Mouse (Mus musculus): Measurements from ENCODE around the gene Hp. TPM values are rescaled to one million over a fixed set of nuclear protein-coding genes. Genes with fewer than 3 reads are reported as not detected.
A peak's percentile ranks its signal among the peaks of the same experiment; 100 is the strongest.

Gene Hp
- polyA plus RNA-seq (2014; fragmentation: Nextera tagmentation; extraction: Ambion mirVana): 3.4 and 3.8 TPM in 2 replicates

DNA sequence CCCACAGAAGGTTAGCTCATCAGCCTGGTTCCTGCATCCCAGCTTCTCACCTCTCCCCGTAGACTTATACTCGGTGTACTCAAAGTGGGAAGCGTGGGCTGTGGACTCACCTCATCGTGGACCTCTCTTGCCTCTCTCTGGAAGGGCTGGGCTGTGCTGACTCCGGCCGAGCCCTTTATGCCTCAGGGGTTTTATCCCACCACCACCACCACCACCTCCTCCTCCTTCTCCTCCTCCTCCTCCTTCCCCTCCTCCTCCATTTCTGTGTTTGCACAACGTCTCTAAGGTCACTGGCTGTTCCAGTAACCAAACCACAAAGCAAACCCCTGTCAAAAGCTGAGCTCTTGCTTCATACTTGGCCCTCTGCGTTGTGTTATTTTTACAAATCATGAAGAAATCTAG lies at the start of gene Hp:
Gene Hp, minus strand, starts transcription at position 273 of the 402 bp plus-strand sequence.
- Histone ChIP-seq H3K4me3 (ENCODE audit: low read length) (no peak within 1 kb of the TSS), H3K9me3 (ENCODE audit: control insufficient read depth, low read length) (peaks cover 3% of the 10 kb centered on the region; the same call in 1 of the 2 replicates), H3K27ac (ENCODE audit: low read depth, low read length) (no peak within 1 kb of the TSS), H3K4me1 (ENCODE audit: control insufficient read depth, insufficient read depth, low read length) (no peaks in the 10 kb centered on the region), H3K36me3 (ENCODE audit: control insufficient read depth, insufficient read depth, low read length) (no peaks in the 10 kb centered on the region), H3K4me2 (replicated peaks; ENCODE audit: low read depth, low read length) (no peak within 1 kb of the TSS), H3K9ac (ENCODE audit: low read depth, low read length) (no peak within 1 kb of the TSS), H3K27me3 (ENCODE audit: control insufficient read depth, insufficient read depth, low read length) (no peaks in the 10 kb centered on the region)
- no peak for ATAC-seq (ENCODE audit: low FRiP score, low TSS enrichment)
- WGBS: 22% methylated on average over 8 of the region's 8 CpGs

DNA sequence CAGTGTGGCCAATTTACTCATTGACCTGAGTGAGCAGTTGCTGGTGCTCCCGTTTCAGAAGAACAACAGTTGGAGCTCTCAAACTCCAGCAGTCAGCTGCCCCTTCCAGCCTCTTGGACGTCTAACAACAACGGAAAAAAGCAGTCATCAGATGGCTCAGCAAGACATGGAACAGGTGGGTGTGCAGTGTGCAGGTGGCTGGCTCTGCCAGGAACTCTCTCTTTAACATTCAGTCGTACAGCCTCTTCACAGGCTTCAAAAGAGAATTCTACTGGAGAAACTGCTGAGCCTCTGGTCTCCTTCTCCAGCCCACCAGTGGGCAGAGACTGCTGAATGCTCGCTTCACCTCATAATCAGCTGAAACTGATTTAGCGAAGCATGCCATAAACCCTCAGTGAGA lies 49.7 kb upstream of the Hp start:
- Histone ChIP-seq H3K4me2 (replicated peaks; ENCODE audit: low read depth, low read length) (no peak overlapping the region), H3K9ac (ENCODE audit: low read depth, low read length) (no peak overlapping the region), H3K9me3 (ENCODE audit: control insufficient read depth, low read length) (no peaks in the 10 kb centered on the region), H3K4me3 (ENCODE audit: low read length) (no peak overlapping the region), H3K27ac (ENCODE audit: low read depth, low read length) (no peak overlapping the region), H3K27me3 (ENCODE audit: control insufficient read depth, insufficient read depth, low read length) (no peaks in the 10 kb centered on the region), H3K36me3 (ENCODE audit: control insufficient read depth, insufficient read depth, low read length) (no peaks in the 10 kb centered on the region), H3K4me1 (ENCODE audit: control insufficient read depth, insufficient read depth, low read length) (no peaks in the 10 kb centered on the region)
- no peak for ATAC-seq (ENCODE audit: low FRiP score, low TSS enrichment)
- 65% methylated on average over 6 of the region's 6 CpGs for WGBS

- Histone ChIP-seq H3K4me2 (replicated peaks; ENCODE audit: low read depth, low read length) (no peak overlapping the region), H3K4me1 (ENCODE audit: control insufficient read depth, insufficient read depth, low read length) (no peaks in the 10 kb centered on the region), H3K27ac (ENCODE audit: low read depth, low read length) (no peak overlapping the region), H3K9ac (ENCODE audit: low read depth, low read length) (no peak overlapping the region), H3K36me3 (ENCODE audit: control insufficient read depth, insufficient read depth, low read length) (no peaks in the 10 kb centered on the region), H3K27me3 (ENCODE audit: control insufficient read depth, insufficient read depth, low read length) (no peaks in the 10 kb centered on the region), H3K9me3 (ENCODE audit: control insufficient read depth, low read length) (no peaks in the 10 kb centered on the region), H3K4me3 (ENCODE audit: low read length) (no peak overlapping the region)
- 87% methylated on average over 3 of the region's 3 CpGs for WGBS
- no peak for ATAC-seq (ENCODE audit: low FRiP score, low TSS enrichment)
Observed at GRCm38 (mm10) chr8:109615569-109615968, 36.6 kb upstream of the Hp start.

GRCm38 (mm10) chr8:109614243-109615210 lies 35.6 kb upstream of the Hp start, which contains the start of gene Pkd1l3:
TSS of gene Pkd1l3 (plus strand) at chr8:109614517.
- Histone ChIP-seq H3K9me3 (ENCODE audit: control insufficient read depth, low read length) (no peaks in the 10 kb centered on the region), H3K4me1 (ENCODE audit: control insufficient read depth, insufficient read depth, low read length) (no peaks in the 10 kb centered on the region), H3K27me3 (ENCODE audit: control insufficient read depth, insufficient read depth, low read length) (no peaks in the 10 kb centered on the region), H3K4me2 (replicated peaks; ENCODE audit: low read depth, low read length) (no peak within 1 kb of the TSS; the same call in 1 of the 2 replicates), H3K4me3 (ENCODE audit: low read length) (no peak within 1 kb of the TSS; the same call in 1 of the 2 replicates), H3K27ac (ENCODE audit: low read depth, low read length) (no peak within 1 kb of the TSS), H3K36me3 (ENCODE audit: control insufficient read depth, insufficient read depth, low read length) (no peaks in the 10 kb centered on the region), H3K9ac (ENCODE audit: low read depth, low read length) (no peak within 1 kb of the TSS)
- ATAC-seq (ENCODE audit: low FRiP score, low TSS enrichment): no peak
- WGBS: 60% methylated on average over 27 of the region's 27 CpGs

- Histone ChIP-seq H3K9ac (ENCODE audit: low read depth, low read length) (peak overlapping the region; percentile 48; the same call in 1 of the 2 replicates), H3K27me3 (ENCODE audit: control insufficient read depth, insufficient read depth, low read length) (no peaks in the 10 kb centered on the region), H3K36me3 (ENCODE audit: control insufficient read depth, insufficient read depth, low read length) (peaks cover 15% of the 10 kb centered on the region), H3K9me3 (ENCODE audit: control insufficient read depth, low read length) (no peaks in the 10 kb centered on the region), H3K4me1 (ENCODE audit: control insufficient read depth, insufficient read depth, low read length) (peaks cover 11% of the 10 kb centered on the region), H3K27ac (ENCODE audit: low read depth, low read length) (peak overlapping the region; percentile 89), H3K4me3 (ENCODE audit: low read length) (peak overlapping the region; percentile 57), H3K4me2 (replicated peaks; ENCODE audit: low read depth, low read length) (peak overlapping the region; percentile 45)
- WGBS: 16% methylated on average over 5 of the region's 5 CpGs
- no peak for ATAC-seq (ENCODE audit: low FRiP score, low TSS enrichment)
Observed at GRCm38 (mm10) chr8:109609153-109609502, 30.2 kb upstream of the Hp start.

DNA sequence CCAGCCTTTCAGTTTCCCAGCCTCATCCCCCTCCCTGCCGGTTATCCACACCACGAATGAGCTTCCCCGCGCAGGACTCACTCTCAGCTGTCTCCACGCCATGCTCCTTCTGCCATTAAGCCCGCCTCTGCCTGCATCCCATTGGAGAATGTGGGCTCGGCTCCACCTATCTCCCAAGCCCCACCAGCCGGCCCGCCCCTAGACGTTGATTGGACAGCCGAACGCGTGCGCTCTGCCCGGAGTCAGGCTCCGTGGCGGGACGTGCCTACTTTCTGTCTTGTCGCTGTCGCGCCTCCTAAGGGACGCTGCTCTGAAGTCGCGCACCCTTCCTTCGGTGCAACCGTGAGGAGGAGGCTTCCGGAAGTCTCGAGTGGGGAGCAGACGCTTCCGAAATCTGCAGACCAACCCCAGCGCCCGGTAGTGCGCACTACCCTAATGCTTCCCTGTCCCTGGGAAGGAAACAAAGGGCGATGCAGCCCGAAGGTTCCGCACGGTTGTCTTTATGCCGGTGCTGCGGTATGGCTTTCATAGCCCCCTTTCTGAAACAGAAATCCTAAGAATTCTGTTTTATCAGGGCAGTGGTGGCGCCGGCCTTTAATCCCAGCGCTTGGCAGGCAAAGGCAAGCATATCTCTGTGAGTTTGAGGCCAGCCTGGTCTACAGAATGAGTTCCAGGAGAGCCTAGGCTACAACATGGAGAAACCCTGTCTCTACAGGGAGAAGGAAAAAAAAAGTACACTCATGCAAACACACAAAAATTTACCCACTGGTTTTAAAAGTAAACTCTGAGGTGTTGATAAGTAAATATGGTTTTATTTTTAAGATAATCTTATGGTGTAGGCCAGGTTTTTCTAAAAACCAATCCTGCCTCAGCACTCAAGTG lies 29.5 kb upstream of the Hp start, which contains the start of gene Dhodh:
Gene Dhodh, minus strand, starts transcription at position 403 of the 882 bp plus-strand sequence.
- H3K9ac ChIP-seq (ENCODE audit: low read depth, low read length): peak within 1 kb of the TSS; percentile 48
- H3K27me3 ChIP-seq (ENCODE audit: control insufficient read depth, insufficient read depth, low read length): no peaks in the 10 kb centered on the region
- H3K27ac ChIP-seq (ENCODE audit: low read depth, low read length): peak within 1 kb of the TSS; percentile 89
- peak; percentile 99 for ATAC-seq (ENCODE audit: low FRiP score, low TSS enrichment)
- peak within 1 kb of the TSS; percentile 57 for H3K4me3 ChIP-seq (ENCODE audit: low read length)
- H3K9me3 ChIP-seq (ENCODE audit: control insufficient read depth, low read length): no peaks in the 10 kb centered on the region
- H3K4me2 ChIP-seq (replicated peaks; ENCODE audit: low read depth, low read length): peak within 1 kb of the TSS; percentile 67
- under 1% methylated on average over 42 of the region's 42 CpGs for WGBS
- H3K4me1 ChIP-seq (ENCODE audit: control insufficient read depth, insufficient read depth, low read length): peaks cover 11% of the 10 kb centered on the region
- H3K36me3 ChIP-seq (ENCODE audit: control insufficient read depth, insufficient read depth, low read length): peaks cover 21% of the 10 kb centered on the region

DNA sequence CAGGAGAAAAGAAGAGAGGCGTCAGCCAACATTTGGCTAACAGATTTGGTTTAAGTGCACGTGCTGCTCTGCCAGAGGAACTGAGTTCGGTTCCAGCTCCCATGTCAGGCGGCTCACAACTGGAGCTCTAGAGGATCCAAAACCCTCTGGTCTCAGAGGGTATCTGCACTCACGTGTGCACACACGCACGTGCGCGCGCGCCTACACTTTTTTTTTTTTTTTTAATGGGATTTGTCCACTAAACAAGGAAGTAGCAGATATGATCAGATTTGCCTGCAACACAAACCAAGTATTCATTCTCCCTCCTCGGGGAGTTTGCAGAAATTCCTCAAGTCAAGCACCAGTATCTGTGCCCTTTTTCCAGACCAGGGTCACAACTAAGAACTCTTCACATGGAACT lies 28.7 kb upstream of the Hp start:
- peak overlapping the region; percentile 57 for H3K4me3 ChIP-seq (ENCODE audit: low read length)
- no peaks in the 10 kb centered on the region for H3K27me3 ChIP-seq (ENCODE audit: control insufficient read depth, insufficient read depth, low read length)
- peak overlapping the region; percentile 67 for H3K4me2 ChIP-seq (replicated peaks; ENCODE audit: low read depth, low read length)
- ATAC-seq (ENCODE audit: low FRiP score, low TSS enrichment): no peak
- peaks cover 23% of the 10 kb centered on the region for H3K36me3 ChIP-seq (ENCODE audit: control insufficient read depth, insufficient read depth, low read length)
- peak overlapping the region; percentile 48 for H3K9ac ChIP-seq (ENCODE audit: low read depth, low read length)
- no peaks in the 10 kb centered on the region for H3K9me3 ChIP-seq (ENCODE audit: control insufficient read depth, low read length)
- H3K4me1 ChIP-seq (ENCODE audit: control insufficient read depth, insufficient read depth, low read length): peaks cover 11% of the 10 kb centered on the region
- H3K27ac ChIP-seq (ENCODE audit: low read depth, low read length): peak overlapping the region; percentile 89; the same call in 1 of the 2 replicates
- WGBS: 5% methylated on average over 12 of the region's 12 CpGs

DNA sequence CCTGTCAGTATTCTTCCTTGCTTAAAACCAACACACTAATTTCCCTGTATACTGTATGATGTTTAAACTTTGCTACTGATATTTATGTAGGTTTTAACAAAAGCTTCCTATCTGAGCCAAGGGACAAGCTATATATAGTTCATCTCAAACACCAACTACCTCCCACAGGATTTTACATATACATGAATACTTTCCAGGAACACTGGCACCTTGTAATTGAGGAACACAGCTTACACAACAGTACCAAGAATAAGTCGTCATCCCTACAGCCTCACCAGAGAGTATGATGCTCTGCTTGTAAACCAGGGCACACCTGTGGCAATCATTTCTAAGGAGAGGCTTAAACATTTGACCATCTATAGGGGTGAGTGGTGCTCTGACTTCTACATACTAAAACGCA lies 27.8 kb upstream of the Hp start:
- Histone ChIP-seq H3K27me3 (ENCODE audit: control insufficient read depth, insufficient read depth, low read length) (no peaks in the 10 kb centered on the region), H3K4me1 (ENCODE audit: control insufficient read depth, insufficient read depth, low read length) (peaks cover 11% of the 10 kb centered on the region), H3K9me3 (ENCODE audit: control insufficient read depth, low read length) (no peaks in the 10 kb centered on the region), H3K9ac (ENCODE audit: low read depth, low read length) (no peak overlapping the region), H3K27ac (ENCODE audit: low read depth, low read length) (no peak overlapping the region), H3K36me3 (ENCODE audit: control insufficient read depth, insufficient read depth, low read length) (peaks cover 30% of the 10 kb centered on the region), H3K4me2 (replicated peaks; ENCODE audit: low read depth, low read length) (no peak overlapping the region), H3K4me3 (ENCODE audit: low read length) (no peak overlapping the region)
- 84% methylated on average over 2 of the region's 2 CpGs for WGBS
- ATAC-seq (ENCODE audit: low FRiP score, low TSS enrichment): no peak
